Mouse (Mus musculus) liver, postnatal 0 days (tissue): Measurements from ENCODE around the gene Ehbp1l1.

Source experiments
- CTCF ChIP-seq: sonication (generic); IDR thresholded peaks from 2 replicates; pipeline ENCODE4 v1.5.1; 2016; ENCODE audit warnings: antibody characterized with exemption, low read depth
- EP300 ChIP-seq: IDR thresholded peaks from 2 replicates; pipeline ENCODE4 v1.6.1; 2016; ENCODE audit warnings: antibody characterized with exemption, low read depth, mild to moderate bottlenecking

GRCm38 (mm10) chr19:5727701-5728100 is 1.6 kb upstream of the Ehbp1l1 start:
- TF ChIP-seq CTCF (peak; percentile 99), EP300 (no peak; the same call in 1 of the 2 replicates)
